Mouse (Mus musculus) Patski (cell line): ENCODE measurements around the gene Tbl1xr1. TPM values are rescaled to one million over a fixed set of nuclear protein-coding genes. Genes with fewer than 3 reads are reported as not detected.

ENCODE experiments used
- ATAC-seq: fragments of 100-300 bp; one replicate; pipeline ENCODE4 v1.8.0; 2021
- CTCF ChIA-PET: fragments of 350-600 bp; sonication (Branson Sonifier 250); formaldehyde crosslinking; loops from one replicate; lab custom pipeline; 2022; ENCODE audit warnings: inconsistent platforms; lab: Charles Lee
- POLR2A ChIA-PET: fragments of 350-600 bp; sonication (Branson Sonifier 250); formaldehyde crosslinking; loops from one replicate; lab custom pipeline; 2022; ENCODE audit warnings: antibody characterized with exemption, inconsistent platforms; lab: Charles Lee
- DNase-seq: peaks from one replicate; pipeline ENCODE4 v3.0.0-alpha.2; 2011; ENCODE audit warnings: low read depth, low spot score
- H3K27me3 ChIP-seq: fragments of 371-371 bp; one replicate; pipeline ENCODE4 v1.5.1; 2021
- CTCF ChIP-seq: fragments of 100-300 bp; IDR thresholded peaks from one replicate; pipeline ENCODE4 v1.5.1; 2021
- in situ Hi-C: fragments of 300-500 bp; cut with MboI; formaldehyde crosslinking; loops from 3 replicates; pipeline ENCODE4 v1.11.1; 2018; ENCODE audit warnings: low pct_unique_long_range_greater_than_20kb, mixed read lengths
- polyA plus RNA-seq: library from polyadenylated mRNA; unstranded; gene quantifications from one replicate; pipeline ENCODE4 v1.2.3, GENCODE M21; 2021

Gene Tbl1xr1
- polyA plus RNA-seq, 1 experiment from 2014 or later: 36.5 TPM

GRCm38 (mm10) chr3:22109651-22110050 lies 33.2 kb downstream of the Tbl1xr1 start:
- ChIA-PET POLR2A (no interaction called here), CTCF (interaction anchor here (1.4 kb wide), 1 partner anchor 410 kb away, joined by 3 read pairs; no protein-coding TSS in a partner anchor)
- no peaks in the 10 kb centered on the region for H3K27me3 ChIP-seq
- in situ Hi-C loops: no loop called here
- no peak for ATAC-seq
- TF ChIP-seq CTCF: peak; percentile 35
- DNase-seq: no peak

- ChIA-PET CTCF (interaction anchor here (0.8 to 1.5 kb wide), 3 partner anchors 12 to 35 kb away, joined by 3 to 4 read pairs (median 3); no protein-coding TSS in a partner anchor), POLR2A (no interaction called here)
- in situ Hi-C loops: no loop called here
- DNase-seq (no peak), ATAC-seq (no peak)
- no peak for TF ChIP-seq CTCF
- H3K27me3 ChIP-seq: no peaks in the 10 kb centered on the region
Measured at GRCm38 (mm10) chr3:22113773-22114172, 37.3 kb downstream of the Tbl1xr1 start.

DNA sequence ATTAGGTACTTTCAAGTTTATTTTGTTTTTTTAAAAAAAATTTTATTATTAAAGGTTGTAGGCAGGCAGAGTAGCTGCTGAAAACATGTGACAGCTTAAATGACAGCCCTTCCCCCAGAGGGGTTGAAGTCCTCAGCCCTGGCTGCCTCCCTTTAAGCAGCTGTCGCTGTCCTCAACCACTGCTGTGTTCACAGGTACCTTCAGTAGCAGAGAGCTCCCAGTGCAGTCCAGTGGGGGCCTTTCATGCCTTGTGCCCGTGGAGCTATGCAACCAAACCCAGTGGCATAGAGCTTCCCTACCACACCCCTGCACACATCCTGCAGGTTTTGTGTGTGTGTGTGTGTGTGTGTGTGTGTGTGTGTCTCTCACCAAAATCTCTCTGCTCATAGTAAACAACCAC lies 38.8 kb downstream of the Tbl1xr1 start:
- no peak for DNase-seq
- ChIA-PET CTCF (interaction anchor here (0.8 to 2.7 kb wide), 7 partner anchors 9 to 22 kb away, joined by 3 to 13 read pairs (median 5); no protein-coding TSS in a partner anchor), POLR2A (interaction anchor here (1.5 kb wide), 2 partner anchors 12 to 13 kb away, joined by 4 read pairs; no protein-coding TSS in a partner anchor)
- in situ Hi-C loops: no loop called here
- no peak for TF ChIP-seq CTCF
- H3K27me3 ChIP-seq: no peaks in the 10 kb centered on the region
- ATAC-seq: no peak

DNA sequence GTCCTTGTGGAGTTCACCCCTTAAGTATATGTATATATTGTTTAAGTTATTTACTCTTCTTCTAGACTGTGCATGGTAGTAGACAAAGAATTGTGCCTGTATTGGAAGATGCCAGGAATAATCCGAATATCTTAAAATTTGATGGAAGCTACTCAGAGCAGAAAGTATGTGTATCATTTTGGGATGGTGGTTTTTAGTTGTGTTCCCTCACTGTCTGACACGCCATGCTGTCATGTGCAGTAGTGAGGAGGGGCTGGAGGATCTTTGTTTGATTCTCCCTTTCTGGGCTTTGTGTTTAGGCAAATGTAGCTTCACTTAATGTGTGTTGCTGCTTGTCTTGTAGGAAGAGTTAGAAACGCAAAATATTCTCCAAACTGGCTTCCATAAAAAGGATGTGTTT lies 39.2 kb downstream of the Tbl1xr1 start:
- DNase-seq (no peak), ATAC-seq (no peak)
- in situ Hi-C loops: no loop called here
- ChIA-PET POLR2A (interaction anchor here (1.5 kb wide), 2 partner anchors 13 kb away, joined by 4 read pairs; no protein-coding TSS in a partner anchor), CTCF (interaction anchor here (0.8 to 2.7 kb wide), 4 partner anchors 10 to 23 kb away, joined by 3 to 13 read pairs (median 8); no protein-coding TSS in a partner anchor)
- TF ChIP-seq CTCF: no peak
- H3K27me3 ChIP-seq: no peaks in the 10 kb centered on the region

- POLR2A ChIA-PET: interaction anchor here (1.5 kb wide), 2 partner anchors 12 to 13 kb away, joined by 4 read pairs; no protein-coding TSS in a partner anchor
Measured at GRCm38 (mm10) chr3:22116188-22116587, 39.7 kb downstream of the Tbl1xr1 start.

GRCm38 (mm10) chr3:22121741-22122140 lies 45.3 kb downstream of the Tbl1xr1 start:
- H3K27me3 ChIP-seq: no peaks in the 10 kb centered on the region
- DNase-seq: no peak
- ATAC-seq: no peak
- no peak for TF ChIP-seq CTCF
- CTCF ChIA-PET: interaction anchor here (1.0 kb wide), 1 partner anchor 19 kb away, joined by 3 read pairs; no protein-coding TSS in a partner anchor
- in situ Hi-C loops: no loop called here
- POLR2A ChIA-PET: no interaction called here

More at GRCm38 (mm10) chr3:22116188-22116587, 39.7 kb downstream of the Tbl1xr1 start:
- no peak for ATAC-seq
- H3K27me3 ChIP-seq: no peaks in the 10 kb centered on the region
- in situ Hi-C loops: no loop called here
- DNase-seq: no peak
- CTCF ChIA-PET: interaction anchor here (0.8 to 2.7 kb wide), 4 partner anchors 10 to 23 kb away, joined by 3 to 13 read pairs (median 8); no protein-coding TSS in a partner anchor
- no peak for TF ChIP-seq CTCF

DNA sequence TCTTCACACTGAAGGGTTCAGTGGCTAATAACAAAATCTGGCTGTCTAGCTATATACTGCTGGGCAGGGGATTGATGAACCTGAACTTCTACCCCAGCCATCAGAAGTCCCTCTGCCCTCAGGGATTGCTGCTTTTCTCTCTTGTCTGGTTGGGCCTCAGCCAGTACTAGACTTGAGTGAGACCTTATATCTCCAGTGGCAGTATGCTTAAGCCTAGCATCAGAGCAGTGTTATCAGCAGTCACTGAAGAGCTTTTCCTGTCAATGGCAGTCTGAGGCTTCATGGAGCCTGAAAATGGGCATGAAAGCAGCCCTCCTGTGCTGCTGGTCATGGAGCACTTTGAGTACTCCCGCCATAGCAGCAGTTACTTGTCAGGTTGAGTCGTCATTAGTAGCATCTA lies 46.7 kb downstream of the Tbl1xr1 start:
- POLR2A ChIA-PET: no interaction called here
- ATAC-seq (no peak), DNase-seq (no peak)
- in situ Hi-C loops: no loop called here
- TF ChIP-seq CTCF: no peak
- no peaks in the 10 kb centered on the region for H3K27me3 ChIP-seq
- CTCF ChIA-PET: interaction anchor here (1.4 to 2.1 kb wide), 2 partner anchors 11 to 20 kb away, joined by 4 to 5 read pairs; no protein-coding TSS in a partner anchor

DNA sequence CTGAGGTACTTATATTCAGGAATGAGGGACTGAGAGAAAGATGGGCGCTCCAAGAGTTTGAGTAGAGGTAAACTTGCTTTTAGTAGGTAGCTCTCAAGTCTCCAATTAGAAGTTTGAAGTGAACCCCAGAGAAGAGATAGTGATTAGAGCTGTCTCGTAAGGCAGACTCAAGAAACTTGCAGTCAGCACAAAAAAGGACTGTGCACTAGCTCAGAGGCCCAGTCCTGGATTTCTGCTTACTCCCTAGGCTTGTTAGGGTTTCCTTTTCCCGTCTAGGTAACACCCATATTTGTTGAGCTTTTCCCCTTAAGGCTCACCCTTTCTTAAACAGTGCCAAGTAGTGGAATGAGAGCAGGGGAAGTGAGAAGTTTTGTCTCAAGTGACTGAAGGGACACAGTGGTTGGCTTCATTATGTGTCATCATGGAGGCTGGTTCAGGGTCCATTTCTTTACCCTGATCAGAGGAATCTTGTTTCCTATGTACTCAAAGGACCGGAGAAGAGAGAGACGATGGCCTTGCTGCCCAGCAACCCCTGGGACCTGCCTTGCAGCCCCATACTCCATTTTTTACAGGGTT lies 49.9 kb downstream of the Tbl1xr1 start:
- no peaks in the 10 kb centered on the region for H3K27me3 ChIP-seq
- DNase-seq: no peak
- in situ Hi-C loops: no loop called here
- no peak for TF ChIP-seq CTCF
- ChIA-PET POLR2A (interaction anchor here (0.7 kb wide), 1 partner anchor 14 kb away, joined by 3 read pairs; no protein-coding TSS in a partner anchor), CTCF (interaction anchor here (1.0 to 1.7 kb wide), 3 partner anchors 10 to 41 kb away, joined by 3 to 10 read pairs (median 10); no protein-coding TSS in a partner anchor)
- no peak for ATAC-seq

- no peak for DNase-seq
- ChIA-PET CTCF (interaction anchor here (1.1 to 4.4 kb wide), 4 partner anchors 11 to 44 kb away, joined by 3 to 24 read pairs (median 4); no protein-coding TSS in a partner anchor), POLR2A (interaction anchor here (0.6 kb wide), 1 partner anchor 41 kb away, joined by 5 read pairs; no protein-coding TSS in a partner anchor)
- in situ Hi-C loops: no loop called here
- ATAC-seq: no peak
- H3K27me3 ChIP-seq: no peaks in the 10 kb centered on the region
- no peak for TF ChIP-seq CTCF
Measured at GRCm38 (mm10) chr3:22131277-22131676, 54.8 kb downstream of the Tbl1xr1 start.

- in situ Hi-C loops: no loop called here
- ChIA-PET CTCF (interaction anchor here (1.4 kb wide), 1 partner anchor 8 kb away, joined by 3 read pairs; no protein-coding TSS in a partner anchor), POLR2A (interaction anchor here (0.7 kb wide), 1 partner anchor 16 kb away, joined by 3 read pairs; no protein-coding TSS in a partner anchor)
- no peak for DNase-seq
- H3K27me3 ChIP-seq: no peaks in the 10 kb centered on the region
- no peak for TF ChIP-seq CTCF
- ATAC-seq: no peak
Measured at GRCm38 (mm10) chr3:22133626-22134025, 57.2 kb downstream of the Tbl1xr1 start.
